Mouse (Mus musculus) midbrain, postnatal 0 days (tissue): ENCODE measurements around the gene Cldn13. TPM values are rescaled to one million over a fixed set of nuclear protein-coding genes. Genes with fewer than 3 reads are reported as not detected.

ENCODE experiments used
- ATAC-seq: fragments of 200-750 bp; cut with Nextera tagmentation; 2 replicates; pipeline ENCODE4 v1.8.0; 2017; ENCODE audit warnings: moderate number of reproducible peaks, mild to moderate bottlenecking, moderate TSS enrichment, moderate library complexity; ENCODE audit not compliant: low FRiP score
- DNase-seq: peaks from one replicate; pipeline ENCODE4 v3.0.0-alpha.2; 2015; ENCODE audit warnings: low spot score
- H3K27ac ChIP-seq: fragments of 300-500 bp; sonication (generic); 2 replicates; pipeline ENCODE4 v1.5.1; 2014; ENCODE audit warnings: low read depth, mild to moderate bottlenecking, low read length, mixed read lengths
- H3K27me3 ChIP-seq: fragments of 300-500 bp; sonication (generic); 2 replicates; pipeline ENCODE4 v1.6.1; 2014; ENCODE audit warnings: low read length, control low read depth, mixed read lengths; ENCODE audit not compliant: insufficient read depth
- H3K36me3 ChIP-seq: fragments of 300-500 bp; sonication (generic); 2 replicates; pipeline ENCODE4 v1.6.1; 2014; ENCODE audit warnings: low read length, control low read depth, mixed read lengths; ENCODE audit not compliant: insufficient read depth
- H3K4me1 ChIP-seq: fragments of 300-500 bp; sonication (generic); 2 replicates; pipeline ENCODE4 v1.6.1; 2014; ENCODE audit warnings: mild to moderate bottlenecking, control low read depth, antibody characterized with exemption, low read length, mixed read lengths; ENCODE audit not compliant: insufficient read depth
- H3K4me2 ChIP-seq: fragments of 300-500 bp; sonication (generic); 2 replicates; pipeline ENCODE4 v1.6.1; 2014; ENCODE audit warnings: low read depth, mild to moderate bottlenecking, low read length, mixed read lengths; ENCODE audit not compliant: poor library complexity, severe bottlenecking
- H3K4me3 ChIP-seq: fragments of 300-500 bp; sonication (generic); 2 replicates; pipeline ENCODE4 v1.5.1; 2014; ENCODE audit warnings: low read depth, mild to moderate bottlenecking, low read length, moderate library complexity
- H3K9ac ChIP-seq: fragments of 300-500 bp; sonication (generic); replicated peaks from 2 replicates; pipeline ENCODE4 v1.6.1; 2014; ENCODE audit warnings: mild to moderate bottlenecking, low read length, moderate library complexity, mixed read lengths; ENCODE audit not compliant: poor library complexity, severe bottlenecking
- H3K9me3 ChIP-seq: fragments of 300-500 bp; sonication (generic); 2 replicates; pipeline ENCODE4 v1.6.1; 2016; ENCODE audit warnings: low read length, control low read depth
- CTCF ChIP-seq: IDR thresholded peaks from 2 replicates; pipeline ENCODE4 v1.5.1; 2016; ENCODE audit warnings: antibody characterized with exemption, mild to moderate bottlenecking
- WGBS: fragments of 180-500 bp; shearing (Covaris S2); extraction: QIAGEN DNeasy Blood & Tissue Kit; methylation state at CpG from one replicate; pipeline ENCODE4 v1.1.7; 2014; 5-methylcytosine and 5-hydroxymethylcytosine counted together
- polyA plus RNA-seq: library from polyadenylated mRNA; unstranded; fragments of >200 nt; fragmentation: Nextera tagmentation; extraction: Ambion mirVana; gene quantifications from 2 replicates; pipeline ENCODE4 v1.2.1, GENCODE M21; 2015
- total RNA-seq: library from RNA; depleted of rRNA; stranded (reverse); fragments of >200 nt; gene quantifications from 2 replicates; pipeline ENCODE4 v1.2.3, GENCODE M21; 2014

Cldn13 gene
- total and polyA plus RNA-seq, 2 experiments from 2014 or later, result not detected

- Histone ChIP-seq H3K27me3 (no peaks in the 10 kb centered on the region), H3K4me2 (no peak overlapping the region), H3K9ac (no peak overlapping the region), H3K27ac (no peak overlapping the region), H3K36me3 (no peaks in the 10 kb centered on the region), H3K9me3 (no peaks in the 10 kb centered on the region), H3K4me1 (no peaks in the 10 kb centered on the region), H3K4me3 (no peak overlapping the region)
- DNase-seq, result no peak
- TF ChIP-seq CTCF, result no peak
- WGBS, result 94% methylated on average over 2 of the region's 2 CpGs
- no peak for ATAC-seq
These were observed 3.4 kb downstream of the Cldn13 start for GRCm38 (mm10) chr5:134911901-134912300.

GRCm38 (mm10) chr5:134907135-134907534 is 8.2 kb downstream of the Cldn13 start:
- no peaks in the 10 kb centered on the region for H3K36me3 ChIP-seq
- H3K27me3 ChIP-seq, result no peaks in the 10 kb centered on the region
- H3K27ac ChIP-seq, result no peak overlapping the region
- WGBS, result under 1% methylated on average over 13 of the region's 13 CpGs
- H3K4me1 ChIP-seq, result no peaks in the 10 kb centered on the region
- H3K4me3 ChIP-seq, result no peak overlapping the region
- no peak overlapping the region for H3K4me2 ChIP-seq
- DNase-seq (peak; percentile 89), ATAC-seq (peak; percentile 66)
- TF ChIP-seq CTCF, result peak; percentile 98
- H3K9ac ChIP-seq, result no peak overlapping the region
- H3K9me3 ChIP-seq, result no peaks in the 10 kb centered on the region

DNA sequence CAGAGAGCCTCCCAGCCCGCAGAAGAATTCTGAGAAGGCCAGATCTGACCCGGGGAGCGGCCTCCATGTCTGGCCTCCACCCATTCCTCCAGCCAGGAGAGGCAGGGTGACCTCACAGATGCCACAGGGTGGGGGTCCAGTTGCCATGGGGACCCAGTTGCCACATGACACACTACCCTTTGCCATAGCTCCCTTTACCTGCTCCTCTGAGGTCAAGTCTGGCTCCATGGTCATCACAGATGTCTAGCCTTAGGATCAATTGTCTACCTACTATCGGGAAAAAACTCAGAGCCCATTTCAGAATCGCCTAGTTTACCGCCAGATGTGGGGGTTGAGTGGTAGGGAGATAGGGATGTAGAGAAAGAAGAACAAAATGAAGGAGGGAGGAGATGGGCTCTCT is 8.7 kb downstream of the Cldn13 start, which contains the start of gene Tmem270:
Gene Tmem270, minus strand, starts transcription at position 101 of the 400 bp plus-strand sequence.
- Histone ChIP-seq H3K9me3 (no peaks in the 10 kb centered on the region), H3K4me3 (no peak within 1 kb of the TSS), H3K9ac (no peak within 1 kb of the TSS), H3K4me2 (no peak within 1 kb of the TSS), H3K27me3 (no peaks in the 10 kb centered on the region), H3K36me3 (no peaks in the 10 kb centered on the region), H3K27ac (no peak within 1 kb of the TSS), H3K4me1 (no peaks in the 10 kb centered on the region)
- no peak for DNase-seq
- 79% methylated on average over 6 of the region's 6 CpGs for WGBS
- no peak for ATAC-seq
- TF ChIP-seq CTCF, result no peak

- no peaks in the 10 kb centered on the region for H3K27me3 ChIP-seq
- WGBS, result 80% methylated on average over 8 of the region's 8 CpGs
- TF ChIP-seq CTCF, result no peak
- DNase-seq, result no peak
- H3K4me1 ChIP-seq, result no peaks in the 10 kb centered on the region
- no peak overlapping the region for H3K4me2 ChIP-seq
- ATAC-seq, result no peak
- H3K9ac ChIP-seq, result no peak overlapping the region
- H3K36me3 ChIP-seq, result no peaks in the 10 kb centered on the region
- H3K9me3 ChIP-seq, result no peaks in the 10 kb centered on the region
- H3K4me3 ChIP-seq, result no peak overlapping the region
- no peak overlapping the region for H3K27ac ChIP-seq
These were observed 13.7 kb downstream of the Cldn13 start for GRCm38 (mm10) chr5:134901644-134902027.

DNA sequence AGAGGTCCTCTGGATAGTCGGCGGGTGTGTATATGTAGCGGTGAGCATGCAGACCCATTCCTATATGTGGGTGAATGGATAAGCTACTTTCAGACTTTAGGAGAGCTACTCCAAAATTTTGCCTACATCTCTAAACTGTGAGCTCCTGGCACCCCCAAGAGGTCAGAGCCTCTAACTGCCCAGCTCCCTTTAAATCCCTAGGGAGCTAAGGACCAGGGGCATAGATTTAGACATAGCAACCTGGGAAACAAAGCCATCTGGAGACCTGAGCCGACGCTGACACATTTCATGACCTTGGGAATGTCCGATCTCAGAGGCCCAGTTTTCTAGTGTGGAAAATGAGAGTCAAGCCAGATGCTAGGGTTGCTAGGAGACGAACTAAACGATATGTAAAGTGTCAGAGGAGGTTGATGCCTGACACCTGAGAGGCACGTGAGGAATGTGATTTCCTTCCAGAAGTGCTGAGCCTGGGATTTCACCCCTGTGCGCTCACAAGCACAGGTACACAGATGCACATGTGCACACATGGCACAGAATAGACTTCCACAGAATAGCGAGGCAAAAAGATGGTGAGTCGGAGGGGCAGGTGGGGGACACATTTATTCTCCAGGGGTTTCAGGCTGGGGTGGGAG is 14.2 kb downstream of the Cldn13 start:
- Histone ChIP-seq H3K27ac (no peak overlapping the region), H3K36me3 (no peaks in the 10 kb centered on the region), H3K9me3 (no peaks in the 10 kb centered on the region), H3K4me2 (no peak overlapping the region), H3K9ac (no peak overlapping the region), H3K4me1 (no peaks in the 10 kb centered on the region), H3K4me3 (no peak overlapping the region), H3K27me3 (no peaks in the 10 kb centered on the region)
- TF ChIP-seq CTCF, result peak; percentile 78
- DNase-seq (peak; percentile 87), ATAC-seq (peak; percentile 54)
- WGBS, result 34% methylated on average over 12 of the region's 12 CpGs

GRCm38 (mm10) chr5:134897596-134897995 is 17.7 kb downstream of the Cldn13 start:
- Histone ChIP-seq H3K4me3 (no peak overlapping the region), H3K36me3 (no peaks in the 10 kb centered on the region), H3K27me3 (no peaks in the 10 kb centered on the region), H3K9me3 (no peaks in the 10 kb centered on the region), H3K27ac (no peak overlapping the region), H3K4me1 (no peaks in the 10 kb centered on the region), H3K4me2 (no peak overlapping the region), H3K9ac (no peak overlapping the region)
- DNase-seq (no peak), ATAC-seq (no peak)
- 89% methylated on average over 17 of the region's 17 CpGs for WGBS
- no peak for TF ChIP-seq CTCF
